Mouse (Mus musculus): Measurements from ENCODE around the gene Fam83e.

DNA sequence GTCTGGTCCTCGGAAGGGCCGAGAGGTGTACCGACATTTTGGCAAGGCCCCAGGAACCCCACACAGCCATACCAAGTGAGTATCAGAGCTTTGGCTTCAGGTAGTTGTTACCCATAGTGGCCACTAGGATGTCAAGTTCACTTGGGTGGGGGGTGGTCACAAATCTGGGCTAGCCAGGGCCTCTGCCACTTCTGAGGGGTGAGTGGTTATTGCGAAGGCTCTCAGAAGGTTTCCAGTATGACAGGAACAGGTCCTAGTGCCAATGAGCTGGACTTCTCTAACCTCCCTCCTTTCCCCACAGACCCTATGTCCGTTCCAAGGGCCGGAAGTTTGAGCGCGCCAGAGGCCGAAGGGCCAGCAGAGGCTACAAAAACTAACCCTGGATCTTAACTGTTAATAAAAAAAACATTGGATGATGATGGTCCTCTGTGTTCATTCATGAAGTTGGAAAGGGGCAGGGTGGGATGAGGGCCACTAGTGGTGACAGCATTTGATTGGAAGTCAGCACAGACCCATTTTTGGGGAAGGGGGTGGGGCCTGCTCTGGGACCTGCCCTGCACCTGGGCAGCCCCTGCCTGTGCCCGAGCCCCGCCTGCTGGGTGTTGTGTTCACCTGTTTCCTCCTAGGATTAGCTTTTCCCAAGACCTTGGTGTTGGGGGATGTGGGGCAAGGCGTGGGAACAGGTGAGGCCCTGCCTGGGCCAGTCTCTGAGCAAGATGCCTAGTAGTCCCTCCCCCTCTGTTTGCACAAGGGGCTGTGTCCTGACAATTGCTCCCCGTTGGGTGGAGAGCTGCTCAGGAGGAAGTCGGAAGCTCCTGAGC lies at the start of gene Fam83e:
- TF ChIP-seq CTCF (IDR thresholded peaks at IDR 0.05; ENCODE audit: borderline replicate concordance, insufficient read depth, low read depth, low read length) (peak; percentile 7; the same call in 1 of the 2 replicates), POLR2A (IDR thresholded peaks at IDR 0.05; ENCODE audit: borderline replicate concordance, insufficient read depth, low read length) (no peak)
